Mouse (Mus musculus) ovary, adult 18-20 months (tissue): ENCODE data around the gene Kif12.
A peak's percentile ranks its signal among the peaks of the same experiment; 100 is the strongest.

Experiments used
- DNase-seq: peaks from one replicate; pipeline ENCODE4 v3.0.0; 2022; ENCODE audit warnings: low spot score, mixed read lengths

The Kif12 gene

GRCm38 (mm10) chr4:63171969-63172685, at the start of gene Kif12:
TSS of gene Kif12 (minus strand) at chr4:63172131.
- no peak for DNase-seq

DNA sequence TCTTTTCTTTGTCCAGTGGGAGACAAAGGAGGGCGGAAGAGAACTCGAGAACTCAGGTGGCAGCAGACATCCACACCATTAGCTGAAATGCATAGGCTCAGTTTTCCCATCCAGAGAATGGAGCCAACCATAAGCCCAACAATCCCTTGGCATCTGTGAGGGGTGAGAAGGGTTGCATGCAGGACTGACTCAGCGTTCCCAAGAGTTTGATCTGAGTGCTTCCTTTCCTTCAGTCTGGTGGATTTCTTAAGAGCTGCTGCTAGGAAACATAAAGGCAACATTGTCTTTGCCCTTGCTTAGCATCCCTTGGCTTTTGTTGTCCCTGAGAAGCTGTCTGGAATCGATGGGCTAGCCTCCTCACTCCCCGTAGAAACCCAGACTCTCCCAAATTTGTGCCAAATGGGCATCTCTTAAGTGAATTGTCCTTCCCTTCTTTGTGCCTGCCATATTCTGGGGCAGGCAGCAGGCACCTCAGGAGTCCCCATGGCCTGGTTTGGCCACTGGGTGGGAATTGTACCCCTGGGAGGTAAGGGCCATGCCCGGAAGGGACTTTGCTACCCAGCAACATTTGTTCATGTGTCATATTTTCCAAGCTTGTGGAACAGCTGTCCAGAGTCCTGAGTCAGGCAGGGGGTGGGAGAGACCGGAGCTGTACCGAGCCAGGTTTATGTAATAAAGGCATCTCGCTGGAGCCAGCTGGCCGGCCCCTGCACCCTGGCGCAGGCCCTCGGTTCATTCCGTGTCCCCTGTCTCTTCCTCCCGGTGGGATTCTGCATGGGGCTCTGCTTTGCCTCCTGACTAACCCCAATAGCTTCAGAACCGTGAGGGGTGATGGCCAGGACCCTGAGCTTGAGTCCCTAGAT, 49.4 kb upstream of the Kif12 start:
- DNase-seq = no peak

DNA sequence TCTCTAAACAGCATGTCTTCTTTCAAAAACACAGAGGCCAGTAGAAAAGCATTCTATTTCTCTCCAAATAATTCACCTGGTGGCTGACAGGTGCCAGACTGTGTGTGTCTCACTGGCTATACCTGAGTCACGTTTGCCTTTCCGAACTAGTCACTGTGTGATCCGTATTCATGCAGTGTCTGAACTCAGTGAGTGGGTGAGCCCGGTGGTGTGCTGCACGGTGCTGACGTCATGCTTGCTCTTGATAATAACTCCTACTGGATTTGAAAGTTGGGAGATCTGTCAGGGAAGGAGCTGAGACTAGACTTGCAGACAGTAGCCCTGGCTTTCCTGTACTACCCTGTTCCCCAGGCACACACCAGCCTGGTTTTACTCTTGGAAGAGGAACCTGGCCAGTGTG, 47.7 kb upstream of the Kif12 start:
- DNase-seq = no peak

DNA sequence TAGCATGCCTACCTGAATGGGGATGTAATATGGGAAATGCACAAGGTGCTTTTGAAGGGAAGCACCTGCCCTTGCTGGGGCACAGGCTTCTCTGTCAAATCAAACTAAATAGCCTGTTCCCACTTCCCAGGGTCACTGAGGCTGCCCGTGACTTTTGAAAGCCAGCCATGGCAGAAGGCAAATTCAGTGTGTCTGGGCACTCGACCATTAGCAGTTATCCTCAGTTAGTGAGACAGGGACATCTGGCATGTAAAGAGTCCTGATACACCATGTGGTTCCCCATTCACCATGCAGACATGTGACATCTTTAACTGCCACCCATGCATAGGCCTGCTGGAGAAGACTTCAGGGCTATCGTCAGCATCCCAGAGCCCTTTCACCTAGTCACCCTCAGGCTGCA, 47.1 kb upstream of the Kif12 start:
- DNase-seq = no peak

DNA sequence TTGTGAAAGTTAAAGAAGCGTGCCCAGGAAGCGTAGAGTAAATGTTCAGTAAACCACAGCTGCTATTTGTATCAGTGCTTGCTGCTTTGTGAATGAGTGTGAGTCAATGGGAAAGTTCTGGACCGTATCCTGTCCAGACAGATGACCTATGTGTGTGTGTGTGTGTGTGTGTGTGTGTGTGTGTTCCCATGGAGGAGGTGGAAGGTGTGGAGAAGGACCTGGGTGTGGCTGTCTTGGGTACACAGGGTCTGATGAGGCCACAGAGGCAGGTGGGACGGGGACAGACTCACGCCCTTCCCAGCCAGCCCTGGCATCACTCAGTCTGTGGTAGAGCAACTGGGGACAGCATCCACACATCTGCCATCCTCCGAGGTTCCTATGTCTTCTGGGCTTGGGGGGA, 45.6 kb upstream of the Kif12 start:
- no peak for DNase-seq

DNA sequence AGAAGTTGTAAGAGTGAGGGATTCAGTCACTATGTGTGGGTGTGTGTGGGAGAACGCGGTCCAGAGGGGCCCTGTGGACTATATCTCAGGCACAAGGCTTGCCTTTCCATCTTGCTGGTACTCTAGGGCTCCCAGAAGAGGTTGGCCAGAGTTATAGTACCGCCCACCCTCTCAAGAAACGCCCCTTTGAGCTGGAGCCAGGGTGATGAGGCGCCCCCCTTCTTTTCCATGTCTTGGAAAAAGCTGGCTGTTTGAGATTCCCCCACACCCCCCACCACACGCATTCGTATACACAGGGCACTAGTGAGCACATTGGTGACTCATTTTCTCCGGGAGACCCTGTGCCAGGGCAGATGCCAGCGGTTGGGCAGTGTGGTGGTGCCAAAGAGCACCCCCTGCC, 44.6 kb upstream of the Kif12 start:
- DNase-seq = no peak

DNA sequence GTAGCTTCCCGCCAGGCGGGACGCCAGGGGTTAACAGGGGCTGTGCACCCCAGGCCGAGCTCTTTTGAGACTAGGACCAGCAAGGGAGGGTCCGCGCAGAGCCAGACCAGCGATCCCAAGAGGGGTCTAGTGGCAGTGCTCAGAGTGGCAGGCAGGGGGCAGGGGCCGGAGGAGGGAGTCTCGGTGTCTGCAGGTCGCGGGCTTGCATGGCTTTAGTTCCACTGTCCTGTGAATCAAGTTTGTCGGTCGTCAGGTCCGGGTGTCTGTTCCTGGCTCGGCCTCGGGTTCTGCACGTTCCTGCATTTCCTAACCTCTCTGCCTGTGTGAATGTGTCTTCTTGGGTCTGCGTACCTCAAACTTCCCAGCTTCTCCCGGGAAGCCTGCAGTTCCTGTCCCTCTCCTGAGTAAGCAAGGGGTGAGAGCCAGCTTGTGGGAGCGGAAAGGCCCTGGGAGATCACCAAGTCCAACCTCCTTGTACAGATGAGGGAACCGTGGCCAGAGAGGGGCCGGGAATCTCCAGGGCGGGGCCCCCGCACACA, 44.1 kb upstream of the Kif12 start:
- no peak for DNase-seq

DNA sequence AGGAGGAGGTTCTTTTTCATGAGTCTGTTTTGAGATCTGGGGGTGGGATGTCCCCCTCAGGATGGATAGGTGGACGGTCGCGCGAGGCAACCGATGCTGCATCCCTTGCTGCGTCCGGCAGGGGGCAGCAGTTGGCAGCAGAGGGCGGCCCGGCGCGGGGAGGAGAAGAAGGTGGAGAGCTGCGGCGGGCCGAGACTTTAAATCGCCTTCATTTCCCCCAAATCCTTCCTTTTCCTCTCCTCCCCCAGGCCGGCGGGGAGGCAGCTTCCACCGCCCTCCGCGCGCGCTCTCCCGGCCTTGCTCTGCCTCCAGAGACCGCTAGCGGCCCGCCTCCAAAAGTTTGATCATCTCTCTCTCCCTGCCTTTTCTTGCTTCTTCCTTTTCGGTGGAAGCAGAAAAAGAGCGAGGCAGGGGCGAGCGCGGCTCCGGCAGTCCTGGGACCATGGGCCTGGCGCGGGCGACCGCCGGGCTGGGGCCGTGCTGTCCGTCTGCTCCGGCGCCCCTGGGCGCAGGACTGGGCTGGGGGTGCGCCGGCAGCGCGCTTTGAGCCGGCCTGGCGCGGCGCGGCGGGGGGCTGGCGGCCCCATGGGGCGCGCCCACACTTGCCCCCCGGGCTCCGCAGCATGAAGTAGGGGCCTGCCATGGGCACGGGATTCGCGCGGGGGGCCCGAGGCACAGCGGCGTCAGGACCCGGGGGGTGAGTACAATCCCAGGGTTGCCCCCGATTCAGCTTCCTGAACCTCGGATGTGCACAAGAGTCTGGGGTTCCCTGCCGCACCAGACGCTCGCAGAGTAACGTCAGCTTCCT, 43.5 kb upstream of the Kif12 start:
- peak; percentile 59 for DNase-seq

- no peak for DNase-seq
These were observed 42.1 kb upstream of the Kif12 start, which contains the start of gene Col27a1 for GRCm38 (mm10) chr4:63213907-63214621. TSS of gene Col27a1 (plus strand) at chr4:63214004.

DNA sequence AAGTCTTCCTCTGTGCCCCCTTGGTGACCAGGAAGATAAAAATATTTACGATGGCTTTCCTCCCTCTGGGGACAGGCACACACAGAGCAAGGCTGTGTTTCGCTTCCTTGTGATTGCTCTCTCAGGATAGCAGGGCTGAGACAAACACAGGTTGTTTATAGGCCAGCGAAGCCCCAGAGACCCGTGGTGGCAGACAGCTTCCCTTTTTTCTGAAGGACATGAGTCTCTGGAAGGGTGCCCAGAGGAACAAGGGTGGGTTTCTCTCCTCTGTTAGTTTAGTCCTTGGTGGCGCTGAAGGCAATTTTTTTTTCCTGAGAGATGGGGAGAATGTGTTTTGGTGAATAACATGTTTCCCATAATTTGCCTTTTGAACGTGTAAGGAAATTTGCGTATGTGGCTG, 33.7 kb upstream of the Kif12 start:
- no peak for DNase-seq

DNA sequence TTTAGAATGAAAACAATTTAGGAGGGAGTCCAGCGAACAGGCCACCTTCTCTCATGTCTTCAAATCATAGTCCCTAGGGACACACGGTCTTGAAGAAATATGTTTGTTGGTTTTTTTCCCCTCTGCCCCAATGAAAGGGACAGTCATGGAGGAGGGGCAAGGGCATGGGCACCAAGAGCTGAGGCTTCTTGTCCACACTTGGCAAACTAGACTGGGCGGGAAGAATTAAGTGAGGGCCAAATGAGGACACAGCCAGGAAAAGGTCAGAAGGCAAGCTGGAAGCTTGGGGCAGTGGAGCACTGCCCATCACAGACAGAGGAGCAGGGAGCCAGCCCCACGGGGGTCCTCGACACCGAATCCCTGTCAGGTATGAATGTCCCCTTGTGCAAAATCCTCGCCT, 31.9 kb upstream of the Kif12 start:
- DNase-seq = no peak

- DNase-seq = no peak
These were observed 27.4 kb upstream of the Kif12 start for GRCm38 (mm10) chr4:63199366-63199765.

- no peak for DNase-seq
These were observed 22.4 kb upstream of the Kif12 start for GRCm38 (mm10) chr4:63194366-63194765.

GRCm38 (mm10) chr4:63191641-63192040, 19.7 kb upstream of the Kif12 start:
- DNase-seq = no peak

DNA sequence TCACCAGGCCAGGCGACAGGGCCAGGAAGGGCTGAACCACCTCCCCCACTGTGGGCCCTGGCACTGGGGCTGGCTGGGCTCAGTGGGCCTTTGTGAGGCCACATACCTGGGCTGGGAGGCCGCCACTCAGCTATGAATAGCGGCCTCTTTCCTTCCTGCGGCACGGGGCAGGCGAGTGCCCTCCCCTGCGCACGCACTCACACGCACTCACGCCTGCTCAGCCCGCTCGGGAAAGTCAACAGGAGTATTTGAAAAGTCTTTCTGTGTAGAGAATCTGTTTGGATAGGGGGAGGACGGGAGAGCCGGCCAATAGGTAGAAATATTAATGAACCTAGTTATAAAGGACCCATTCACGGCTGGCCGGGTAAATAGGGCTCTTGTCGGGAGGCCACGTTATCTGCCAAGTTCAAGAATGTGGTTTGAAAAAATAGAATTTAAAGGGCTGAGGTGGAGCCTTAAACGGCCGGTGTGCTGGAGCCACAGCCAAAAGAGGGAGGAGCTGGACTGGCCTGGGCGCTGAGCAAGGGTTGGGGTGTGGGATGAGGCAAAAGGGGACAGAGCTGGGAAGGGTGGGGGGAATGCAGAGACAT, 14.4 kb upstream of the Kif12 start:
- DNase-seq = peak; percentile 18

GRCm38 (mm10) chr4:63181556-63181955, 9.6 kb upstream of the Kif12 start:
- DNase-seq = peak; percentile 32

GRCm38 (mm10) chr4:63171122-63171521, 809 bp downstream of the Kif12 start:
- DNase-seq = no peak

- DNase-seq = no peak
These were observed 1.9 kb downstream of the Kif12 start for GRCm38 (mm10) chr4:63170061-63170460.

DNA sequence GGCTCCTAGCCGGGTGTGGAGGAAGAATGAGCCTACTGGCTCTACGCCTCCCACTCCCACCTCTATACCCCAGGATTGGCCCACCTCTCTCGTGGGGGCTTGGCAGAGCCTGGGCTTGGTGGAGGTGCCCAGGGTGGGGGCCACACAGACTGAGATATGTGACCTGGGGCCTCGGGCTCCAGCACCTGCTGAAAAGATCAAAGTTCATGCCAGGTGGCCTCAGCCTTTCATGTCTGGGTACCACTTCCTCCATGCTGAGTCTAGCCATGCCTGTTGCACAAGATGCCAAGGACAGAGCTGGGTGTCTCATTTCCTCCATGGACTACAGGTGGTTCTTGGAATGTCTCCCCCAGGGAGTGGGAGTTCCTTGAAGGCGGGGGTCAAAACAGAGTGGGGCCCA, 5.6 kb downstream of the Kif12 start:
- DNase-seq = no peak

GRCm38 (mm10) chr4:63165636-63166035, 6.3 kb downstream of the Kif12 start:
- no peak for DNase-seq

GRCm38 (mm10) chr4:63158961-63159592, 12.9 kb downstream of the Kif12 start:
- DNase-seq = peak; percentile 77
